ENCODE assay signal across 2 mouse cellular contexts in genomic region chr16:58669264-58669663, GRCm38 (mm10).
TF ChIP-seq lines count a peak whose summit lies in the region.

No protein-coding gene starts in this region.

TF ChIP-seq in CH12.LX, 34 proteins besides CTCF, POLR2A, EP300 and RAD21:
- TF ChIP-seq TBP (conservative IDR thresholded peaks at IDR 0.05; ENCODE audit: low read depth, low read length) (0 out of 2 replicates have a peak, but pooled peaks have one; percentile 12), ZC3H11A (IDR thresholded peaks at IDR 0.05; ENCODE audit: low read depth, low read length) (no peak), RCOR1 (conservative IDR thresholded peaks at IDR 0.05; ENCODE audit: low read depth, low read length) (no peak), ELF1 (IDR thresholded peaks at IDR 0.05; ENCODE audit: low read depth, low read length) (no peak), CHD1 (IDR thresholded peaks at IDR 0.05; ENCODE audit: low read depth, low read length) (no peak), IRF4 (IDR thresholded peaks at IDR 0.05; ENCODE audit: low read depth, low read length) (0 out of 2 replicates have a peak, but pooled peaks have one; percentile 8), ETS1 (conservative IDR thresholded peaks at IDR 0.05; ENCODE audit: low read depth, low read length) (no peak; the same call in 1 of the 2 replicates), BHLHE40 (IDR thresholded peaks at IDR 0.05; ENCODE audit: low read depth, low read length) (peak; percentile 71), KAT2A (IDR thresholded peaks at IDR 0.05; ENCODE audit: insufficient replicate concordance, low read length) (no peak)
TF ChIP-seq in CH12.LX: peak in this region for 3.

TF ChIP-seq in MEL, 35 proteins besides CTCF, POLR2A, EP300 and RAD21:
- TF ChIP-seq MAFK (IDR thresholded peaks at IDR 0.05; ENCODE audit: borderline replicate concordance, low read depth, low read length) (peak; percentile 55; the same call in 1 of the 2 replicates), GATA1 (IDR thresholded peaks at IDR 0.05; ENCODE audit: low read depth, low read length) (peak; percentile 96), TBP (IDR thresholded peaks at IDR 0.05; ENCODE audit: low read depth, low read length) (peak; percentile 55; the same call in 1 of the 2 replicates), ZMIZ1 (IDR thresholded peaks at IDR 0.05; ENCODE audit: low read depth, low read length) (peak; percentile 81), MAZ (IDR thresholded peaks at IDR 0.05; ENCODE audit: low read depth, low read length) (peak; percentile 43; the same call in 1 of the 2 replicates), MXI1 (IDR thresholded peaks at IDR 0.05; ENCODE audit: low read depth, low read length) (peak; percentile 88), E2F4 (IDR thresholded peaks at IDR 0.05; ENCODE audit: borderline replicate concordance, low read depth, low read length) (no peak), ZNF384 (IDR thresholded peaks at IDR 0.05; ENCODE audit: low read depth, low read length) (no peak), JUND (IDR thresholded peaks at IDR 0.05; ENCODE audit: low read depth, low read length) (0 out of 2 replicates have a peak, but pooled peaks have one; percentile 60), NELFE (IDR thresholded peaks at IDR 0.05; ENCODE audit: low read depth, low read length) (no peak; the same call in 1 of the 2 replicates), NRF1 (IDR thresholded peaks at IDR 0.05; ENCODE audit: insufficient read depth, low read depth, low read length, poor library complexity, severe bottlenecking) (no peak), TCF12 (IDR thresholded peaks at IDR 0.05; ENCODE audit: low read depth, low read length) (peak; percentile 94), USF2 (IDR thresholded peaks at IDR 0.05; ENCODE audit: borderline replicate concordance in 1 of 2, insufficient read depth in 1 of 2, low read depth in 1 of 2, low read length in 2 of 2) (no peak), BHLHE40 (IDR thresholded peaks at IDR 0.05; ENCODE audit: borderline replicate concordance, low read depth, low read length) (peak; percentile 90), ETS1 (IDR thresholded peaks at IDR 0.05; ENCODE audit: low read depth, low read length) (peak; percentile 97), POLR2AphosphoS2 (IDR thresholded peaks at IDR 0.05; ENCODE audit: low read length) (peak; percentile 51; the same call in 1 of the 2 replicates), HCFC1 (IDR thresholded peaks at IDR 0.05; ENCODE audit: low read depth, low read length) (peak; percentile 51; the same call in 1 of the 2 replicates), MYB (IDR thresholded peaks at IDR 0.05; ENCODE audit: low read depth, low read length) (peak; percentile 77; the same call in 1 of the 2 replicates), ELF1 (IDR thresholded peaks at IDR 0.05; ENCODE audit: low read depth, low read length) (no peak), USF1 (IDR thresholded peaks at IDR 0.05; ENCODE audit: low read depth, low read length) (no peak), ZKSCAN1 (IDR thresholded peaks at IDR 0.05; ENCODE audit: low read depth, low read length) (no peak), POLR2AphosphoS5 (IDR thresholded peaks at IDR 0.05; ENCODE audit: borderline replicate concordance, low read depth, low read length) (no peak), SIN3A (IDR thresholded peaks at IDR 0.05; ENCODE audit: low read length) (peak; percentile 91), KAT2A (conservative IDR thresholded peaks at IDR 0.05; ENCODE audit: low read depth, low read length) (no peak; the same call in 1 of the 2 replicates), MEF2A (IDR thresholded peaks at IDR 0.05; ENCODE audit: extremely low read depth, insufficient replicate concordance, low read depth, low read length, poor library complexity, severe bottlenecking) (peak; percentile 61), MAX (IDR thresholded peaks at IDR 0.05; ENCODE audit: low read length) (peak; percentile 84), TAL1 (IDR thresholded peaks at IDR 0.05; ENCODE audit: low read length) (peak; percentile 34), SMC3 (IDR thresholded peaks at IDR 0.05; ENCODE audit: low read depth, low read length) (no peak; the same call in 1 of the 2 replicates), GABPA (IDR thresholded peaks at IDR 0.05; ENCODE audit: low read depth, low read length) (0 out of 2 replicates have a peak, but pooled peaks have one; percentile 13), ZC3H11A (IDR thresholded peaks at IDR 0.05; ENCODE audit: low read depth, low read length) (peak; percentile 29), MYC (IDR thresholded peaks at IDR 0.05; ENCODE audit: low read depth, low read length) (peak; percentile 94), RCOR1 (IDR thresholded peaks at IDR 0.05; ENCODE audit: low read depth, low read length) (peak; percentile 88), UBTF (IDR thresholded peaks at IDR 0.05; ENCODE audit: borderline replicate concordance, insufficient read depth, low read depth, low read length) (no peak), CHD2 (IDR thresholded peaks at IDR 0.05; ENCODE audit: low read length) (no peak), CHD1 (IDR thresholded peaks at IDR 0.05; ENCODE audit: low read depth, low read length) (no peak)
TF ChIP-seq in MEL: peak in this region for 21.
